Mouse (Mus musculus) midbrain, embryonic 12.5 days (tissue): Measurements from ENCODE around the gene Slit2. TPM values are rescaled to one million over a fixed set of nuclear protein-coding genes. Genes with fewer than 3 reads are reported as not detected.
A peak's percentile ranks its signal among the peaks of the same experiment; 100 is the strongest.

Experiments used
- ATAC-seq: fragments of 200-750 bp; cut with Nextera tagmentation; 2 replicates; pipeline ENCODE4 v1.8.0; 2017; ENCODE audit warnings: low read depth, moderate TSS enrichment, moderate library complexity; ENCODE audit not compliant: low FRiP score
- H3K27ac ChIP-seq: fragments of 300-500 bp; sonication (generic); replicated peaks from 2 replicates; pipeline ENCODE4 v1.5.1; 2016; ENCODE audit warnings: mild to moderate bottlenecking
- H3K27me3 ChIP-seq: fragments of 300-500 bp; sonication (generic); 2 replicates; pipeline ENCODE4 v1.6.1; 2016; ENCODE audit warnings: mild to moderate bottlenecking
- H3K36me3 ChIP-seq: fragments of 300-500 bp; sonication (generic); 2 replicates; pipeline ENCODE4 v1.6.1; 2016
- H3K4me1 ChIP-seq: fragments of 300-500 bp; sonication (generic); 2 replicates; pipeline ENCODE4 v1.6.1; 2016
- H3K4me2 ChIP-seq: fragments of 300-500 bp; sonication (generic); replicated peaks from 2 replicates; pipeline ENCODE4 v1.6.1; 2016; ENCODE audit warnings: mild to moderate bottlenecking, moderate library complexity
- H3K4me3 ChIP-seq: fragments of 300-500 bp; sonication (generic); 2 replicates; pipeline ENCODE4 v1.5.1; 2016; ENCODE audit warnings: mild to moderate bottlenecking
- H3K9ac ChIP-seq: fragments of 300-500 bp; sonication (generic); replicated peaks from 2 replicates; pipeline ENCODE4 v1.6.1; 2016; ENCODE audit warnings: mild to moderate bottlenecking, moderate library complexity
- H3K9me3 ChIP-seq: fragments of 300-500 bp; sonication (generic); 2 replicates; pipeline ENCODE4 v1.6.1; 2016; ENCODE audit warnings: mild to moderate bottlenecking
- WGBS: fragments of 180-500 bp; shearing (Covaris S2); methylation state at CpG from one replicate; pipeline ENCODE4 v1.1.7; 2016; 5-methylcytosine and 5-hydroxymethylcytosine counted together
- microRNA-seq: library from miRNA; unstranded; fragments of <30 nt; microRNA quantifications from one replicate; pipeline ENCODE4, GENCODE M21; 2017
- polyA plus RNA-seq: library from polyadenylated mRNA; unstranded; fragments of >200 nt; fragmentation: Nextera tagmentation; extraction: Ambion mirVana; gene quantifications from 2 replicates; pipeline ENCODE4 v1.2.1, GENCODE M21; 2016

Slit2 gene
- polyA plus RNA-seq, 1 experiment from 2014 or later: 56.9 TPM

GRCm38 (mm10) chr5:48333884-48334513 is 351.1 kb downstream of the Slit2 start:
- peak; percentile 91 for ATAC-seq
- H3K9me3 ChIP-seq: no peaks in the 10 kb centered on the region
- H3K27me3 ChIP-seq: peaks cover 65% of the 10 kb centered on the region
- no peaks in the 10 kb centered on the region for H3K36me3 ChIP-seq
- H3K27ac ChIP-seq: no peak overlapping the region
- H3K4me2 ChIP-seq: no peak overlapping the region
- H3K9ac ChIP-seq: no peak overlapping the region
- no peak overlapping the region for H3K4me3 ChIP-seq
- 20% methylated on average over 9 of the region's 9 CpGs for WGBS
- peaks cover 3% of the 10 kb centered on the region; the same call in 1 of the 2 replicates for H3K4me1 ChIP-seq

GRCm38 (mm10) chr5:48340808-48341433 is 358.0 kb downstream of the Slit2 start:
- Histone ChIP-seq H3K4me1 (no peaks in the 10 kb centered on the region), H3K27me3 (peaks cover 50% of the 10 kb centered on the region), H3K36me3 (no peaks in the 10 kb centered on the region), H3K4me3 (no peak overlapping the region), H3K4me2 (no peak overlapping the region), H3K27ac (no peak overlapping the region), H3K9me3 (no peaks in the 10 kb centered on the region), H3K9ac (no peak overlapping the region)
- ATAC-seq: no peak
- WGBS: 46% methylated on average over 7 of the region's 7 CpGs

GRCm38 (mm10) chr5:48345095-48345982 is 362.4 kb downstream of the Slit2 start:
- no peaks in the 10 kb centered on the region for H3K36me3 ChIP-seq
- no peaks in the 10 kb centered on the region for H3K4me1 ChIP-seq
- H3K4me3 ChIP-seq: no peak overlapping the region
- H3K27ac ChIP-seq: no peak overlapping the region
- no peak overlapping the region for H3K4me2 ChIP-seq
- 50% methylated on average over 5 of the region's 5 CpGs for WGBS
- ATAC-seq: peak; percentile 80
- no peaks in the 10 kb centered on the region for H3K9me3 ChIP-seq
- H3K9ac ChIP-seq: no peak overlapping the region
- peaks cover 38% of the 10 kb centered on the region for H3K27me3 ChIP-seq

DNA sequence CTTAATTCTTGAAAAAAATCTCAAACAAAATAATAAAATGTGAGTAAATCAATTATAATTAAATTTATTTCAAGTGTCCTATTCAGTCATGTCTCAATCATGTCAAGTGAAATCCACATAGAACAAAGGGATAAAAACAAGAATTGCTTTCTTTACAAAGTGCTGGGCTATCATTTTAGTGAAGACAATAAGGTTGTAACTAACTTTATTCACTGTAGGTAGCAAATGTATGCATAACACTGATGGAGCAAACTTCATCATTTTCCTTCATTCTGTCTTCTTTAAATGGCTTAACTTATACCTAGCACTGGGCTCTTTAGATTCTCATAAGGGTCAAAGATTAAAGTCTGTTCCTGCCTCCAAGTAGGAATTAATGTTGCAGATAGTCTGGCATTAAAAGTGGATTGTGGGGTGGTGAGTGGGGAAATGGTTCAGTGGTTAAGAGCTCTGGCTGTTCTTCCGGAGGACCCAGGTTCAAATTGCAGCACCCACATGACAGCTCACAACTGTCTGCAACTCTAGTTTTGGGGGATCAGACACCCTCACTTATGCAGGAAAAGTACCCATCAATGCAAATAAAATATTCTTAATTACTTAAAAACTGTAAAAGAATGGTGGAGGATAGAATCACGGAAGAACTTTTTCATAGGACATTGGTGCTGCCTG is 363.2 kb downstream of the Slit2 start:
- Histone ChIP-seq H3K27ac (no peak overlapping the region), H3K4me3 (no peak overlapping the region), H3K9me3 (no peaks in the 10 kb centered on the region), H3K4me1 (no peaks in the 10 kb centered on the region), H3K9ac (no peak overlapping the region), H3K36me3 (no peaks in the 10 kb centered on the region), H3K4me2 (no peak overlapping the region), H3K27me3 (peaks cover 34% of the 10 kb centered on the region)
- ATAC-seq: peak; percentile 20; the same call in 1 of the 2 replicates
- 86% methylated on average over 2 of the region's 2 CpGs for WGBS

GRCm38 (mm10) chr5:48349309-48349708 is 366.4 kb downstream of the Slit2 start:
- H3K9ac ChIP-seq: no peak overlapping the region
- H3K27ac ChIP-seq: no peak overlapping the region
- no peak overlapping the region for H3K4me3 ChIP-seq
- H3K9me3 ChIP-seq: no peaks in the 10 kb centered on the region
- WGBS: 96% methylated on average over 1 of the region's 1 CpGs
- H3K4me2 ChIP-seq: no peak overlapping the region
- no peak for ATAC-seq
- no peaks in the 10 kb centered on the region for H3K36me3 ChIP-seq
- peaks cover 18% of the 10 kb centered on the region for H3K27me3 ChIP-seq
- no peaks in the 10 kb centered on the region for H3K4me1 ChIP-seq

Small RNAs within 50 kb of the gene (microRNA-seq; reads per million reads assigned to microRNA genes)
- 20.9 reads per million, percentile 33 among the genes with 10 or more reads in this experiment for gene Mir218-1
